Mouse (Mus musculus) heart, embryonic 11.5 days (tissue): ENCODE data around the gene Fign. TPM values are rescaled to one million over a fixed set of nuclear protein-coding genes. Genes with fewer than 3 reads are reported as not detected.

Source experiments
- ATAC-seq: fragments of 200-750 bp; cut with Nextera tagmentation; replicated peaks from 2 replicates; pipeline ENCODE4 v1.8.0; 2017; ENCODE audit warnings: moderate library complexity; ENCODE audit not compliant: insufficient number of reproducible peaks, low FRiP score, low TSS enrichment
- H3K27ac ChIP-seq: fragments of 300-500 bp; sonication (generic); 2 replicates; pipeline ENCODE4 v1.5.1; 2014; ENCODE audit warnings: mild to moderate bottlenecking, low read depth, low read length
- H3K27me3 ChIP-seq: fragments of 300-500 bp; sonication (generic); 2 replicates; pipeline ENCODE4 v1.6.1; 2014; ENCODE audit warnings: mild to moderate bottlenecking, low read length, mixed read lengths; ENCODE audit not compliant: control insufficient read depth, insufficient read depth
- H3K36me3 ChIP-seq: fragments of 300-500 bp; sonication (generic); 2 replicates; pipeline ENCODE4 v1.6.1; 2014; ENCODE audit warnings: mild to moderate bottlenecking, low read length, moderate library complexity, mixed read lengths; ENCODE audit not compliant: control insufficient read depth, insufficient read depth
- H3K4me1 ChIP-seq: fragments of 300-500 bp; sonication (generic); 2 replicates; pipeline ENCODE4 v1.6.1; 2014; ENCODE audit warnings: low read length; ENCODE audit not compliant: control insufficient read depth, insufficient read depth
- H3K4me2 ChIP-seq: fragments of 300-500 bp; sonication (generic); 2 replicates; pipeline ENCODE4 v1.6.1; 2014; ENCODE audit warnings: mild to moderate bottlenecking, moderate library complexity
- H3K4me3 ChIP-seq: fragments of 300-500 bp; sonication (generic); 2 replicates; pipeline ENCODE4 v1.5.1; 2014; ENCODE audit warnings: low read depth, low read length
- H3K9ac ChIP-seq: fragments of 300-500 bp; sonication (generic); 2 replicates; pipeline ENCODE4 v1.6.1; 2014; ENCODE audit warnings: mild to moderate bottlenecking, low read depth, low read length, moderate library complexity
- H3K9me3 ChIP-seq: fragments of 300-500 bp; sonication (generic); replicated peaks from 2 replicates; pipeline ENCODE4 v1.6.1; 2016; ENCODE audit warnings: low read length; ENCODE audit not compliant: control insufficient read depth
- WGBS: fragments of 180-500 bp; shearing (Covaris S2); extraction: QIAGEN DNeasy Blood & Tissue Kit; methylation state at CpG from one replicate; pipeline ENCODE4 v1.1.7; 2014; ENCODE audit not compliant: insufficient replicate concordance; 5-methylcytosine and 5-hydroxymethylcytosine counted together
- polyA plus RNA-seq: library from polyadenylated mRNA; unstranded; fragments of >200 nt; fragmentation: Nextera tagmentation; extraction: Ambion mirVana; gene quantifications from 2 replicates; pipeline ENCODE4 v1.2.1, GENCODE M21; 2014

Gene Fign
- polyA plus RNA-seq, result 11.8 and 11.9 TPM in 2 replicates

GRCm38 (mm10) chr2:64097937-64098617, at the start of gene Fign:
TSS of gene Fign (minus strand) at chr2:64098038.
- Histone ChIP-seq H3K27ac (peak within 1 kb of the TSS; percentile 98), H3K9me3 (no peaks in the 10 kb centered on the region), H3K36me3 (no peaks in the 10 kb centered on the region), H3K4me3 (peak within 1 kb of the TSS; percentile 80), H3K9ac (peak within 1 kb of the TSS; percentile 95), H3K27me3 (no peaks in the 10 kb centered on the region), H3K4me1 (no peaks in the 10 kb centered on the region; the same call in 1 of the 2 replicates), H3K4me2 (peak within 1 kb of the TSS; percentile 67)
- peak; percentile 85 for ATAC-seq
- WGBS, result under 1% methylated on average over 57 of the region's 85 CpGs

- no peak overlapping the region for H3K4me2 ChIP-seq
- H3K4me3 ChIP-seq, result no peak overlapping the region
- no peak overlapping the region for H3K9ac ChIP-seq
- H3K27ac ChIP-seq, result no peak overlapping the region
- no peaks in the 10 kb centered on the region for H3K27me3 ChIP-seq
- H3K4me1 ChIP-seq, result no peaks in the 10 kb centered on the region
- whole genome bisulfite sequencing, result 76% methylated on average over 4 of the region's 4 CpGs
- no peak for ATAC-seq
- no peaks in the 10 kb centered on the region for H3K36me3 ChIP-seq
- no peaks in the 10 kb centered on the region for H3K9me3 ChIP-seq
Observed at GRCm38 (mm10) chr2:64133597-64133996, 35.8 kb upstream of the Fign start.

GRCm38 (mm10) chr2:64120495-64120894, 22.7 kb upstream of the Fign start:
- no peaks in the 10 kb centered on the region for H3K36me3 ChIP-seq
- ATAC-seq, result no peak

DNA sequence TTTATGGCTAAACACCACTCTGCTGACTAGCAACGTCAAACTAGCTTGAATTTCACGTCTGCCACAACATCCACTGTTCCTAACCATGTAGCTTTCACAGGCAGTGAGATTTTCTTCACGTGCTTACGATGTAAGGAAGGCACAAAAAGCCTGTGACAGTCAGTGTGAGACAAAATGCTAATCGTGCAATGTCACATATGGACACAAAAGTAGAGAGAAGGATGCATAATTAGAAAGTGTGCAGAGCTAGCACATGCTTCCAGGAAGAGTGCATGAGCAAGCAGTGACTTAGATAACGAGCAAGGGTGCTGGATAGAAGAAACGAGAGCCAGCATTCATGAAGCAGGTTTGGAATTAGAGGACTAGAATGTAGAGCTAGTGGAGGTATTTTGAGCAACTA, 18.8 kb upstream of the Fign start:
- ATAC-seq, result no peak
- no peak overlapping the region for H3K27ac ChIP-seq
- no peaks in the 10 kb centered on the region for H3K36me3 ChIP-seq
- no peaks in the 10 kb centered on the region for H3K27me3 ChIP-seq
- no peaks in the 10 kb centered on the region for H3K9me3 ChIP-seq
- no peak overlapping the region for H3K4me2 ChIP-seq
- no peaks in the 10 kb centered on the region for H3K4me1 ChIP-seq
- H3K9ac ChIP-seq, result no peak overlapping the region
- 70% methylated on average over 7 of the region's 7 CpGs for WGBS
- no peak overlapping the region for H3K4me3 ChIP-seq

More at GRCm38 (mm10) chr2:64120495-64120894, 22.7 kb upstream of the Fign start:
- no peak overlapping the region for H3K4me3 ChIP-seq
- H3K27ac ChIP-seq, result no peak overlapping the region
- no peaks in the 10 kb centered on the region for H3K4me1 ChIP-seq
- no peak overlapping the region for H3K9ac ChIP-seq
- H3K27me3 ChIP-seq, result no peaks in the 10 kb centered on the region
- H3K4me2 ChIP-seq, result no peak overlapping the region
- 77% methylated on average over 5 of the region's 5 CpGs for WGBS
- no peaks in the 10 kb centered on the region for H3K9me3 ChIP-seq

GRCm38 (mm10) chr2:64111133-64111532, 13.3 kb upstream of the Fign start:
- H3K4me3 ChIP-seq, result no peak overlapping the region

DNA sequence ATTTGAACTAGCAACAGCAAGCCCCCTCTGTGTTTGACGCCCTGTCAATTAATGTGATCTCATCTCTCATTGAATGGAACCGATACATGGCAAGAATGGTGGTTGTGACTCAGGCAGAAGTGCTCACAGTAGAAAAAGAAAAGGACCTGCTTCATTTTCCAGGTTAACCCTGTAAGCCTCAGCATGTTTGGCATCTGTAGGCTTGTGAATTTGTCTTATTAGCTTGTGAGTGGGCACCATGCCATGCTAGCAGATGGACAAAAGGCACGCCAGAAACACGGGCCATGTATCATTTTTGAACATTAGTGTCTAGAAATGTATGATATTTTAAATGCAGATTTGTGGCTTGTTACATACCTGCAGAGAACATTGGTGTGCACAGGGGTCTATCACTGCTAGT, 12.0 kb upstream of the Fign start:
- Histone ChIP-seq H3K4me3 (no peak overlapping the region), H3K4me1 (no peaks in the 10 kb centered on the region), H3K9ac (no peak overlapping the region), H3K36me3 (no peaks in the 10 kb centered on the region), H3K27me3 (no peaks in the 10 kb centered on the region), H3K4me2 (no peak overlapping the region), H3K9me3 (no peaks in the 10 kb centered on the region), H3K27ac (no peak overlapping the region)
- 87% methylated on average over 4 of the region's 4 CpGs for WGBS
- ATAC-seq, result no peak

More at GRCm38 (mm10) chr2:64111133-64111532, 13.3 kb upstream of the Fign start:
- Histone ChIP-seq H3K4me2 (no peak overlapping the region), H3K27me3 (no peaks in the 10 kb centered on the region), H3K27ac (no peak overlapping the region), H3K9me3 (no peaks in the 10 kb centered on the region), H3K4me1 (no peaks in the 10 kb centered on the region), H3K36me3 (no peaks in the 10 kb centered on the region), H3K9ac (no peak overlapping the region)
- 85% methylated on average over 3 of the region's 3 CpGs for WGBS
- ATAC-seq, result no peak

DNA sequence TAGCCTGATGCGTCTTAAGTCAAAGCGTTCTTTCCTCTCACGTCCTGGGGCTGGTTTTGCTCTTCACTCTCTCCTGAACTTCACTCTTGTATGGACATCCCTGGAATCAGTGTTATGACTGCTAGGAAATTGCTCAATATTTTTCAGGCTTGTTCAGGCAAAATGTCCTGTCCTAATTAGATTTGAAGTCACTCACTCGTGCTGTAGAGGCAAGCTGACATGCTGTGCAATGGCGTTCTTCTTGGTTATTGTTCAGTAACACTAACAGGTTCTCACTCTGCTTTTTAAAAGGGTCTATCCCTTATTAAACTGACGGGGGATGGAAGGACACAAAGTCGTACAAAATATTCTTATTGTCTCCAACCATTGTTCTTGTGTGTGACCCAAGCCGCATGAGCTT, 10.2 kb upstream of the Fign start:
- no peak for ATAC-seq

DNA sequence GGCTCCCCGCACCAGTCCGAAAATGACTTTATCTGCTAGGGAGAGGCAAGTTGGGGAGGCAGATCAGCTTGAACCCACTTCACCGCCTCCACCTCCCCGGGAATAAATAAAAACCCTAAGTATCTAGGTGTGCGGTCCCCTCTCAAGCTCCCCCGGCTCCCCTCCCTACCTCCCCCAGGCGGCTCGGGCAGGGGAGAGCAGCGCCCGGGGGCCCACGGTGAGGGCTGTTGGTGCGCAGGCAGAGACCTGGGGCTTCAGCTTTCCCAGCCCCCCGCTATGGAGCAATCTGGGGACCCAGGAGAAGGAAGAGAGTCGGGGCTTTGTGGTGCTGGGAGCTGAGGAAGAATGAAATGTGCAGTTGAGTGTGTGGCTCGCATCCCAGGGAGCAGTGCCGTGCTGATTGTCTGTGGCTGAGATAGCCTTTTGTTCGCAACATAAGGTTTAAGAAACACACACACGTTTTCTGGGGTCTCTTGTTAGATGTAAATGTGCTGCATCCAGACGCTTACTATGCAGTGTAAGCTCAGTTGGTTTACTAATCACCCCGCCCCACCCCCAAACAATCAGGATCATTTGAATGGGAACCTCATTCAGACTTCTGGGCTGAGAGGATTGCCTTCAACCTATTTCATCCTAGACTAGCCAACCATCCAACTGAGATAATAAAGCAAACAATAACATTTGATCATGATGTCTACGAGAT, 931 bp upstream of the Fign start:
- Histone ChIP-seq H3K4me2 (peak overlapping the region; percentile 67), H3K27ac (peak overlapping the region; percentile 98), H3K4me3 (peak overlapping the region; percentile 80), H3K9me3 (no peaks in the 10 kb centered on the region), H3K4me1 (no peaks in the 10 kb centered on the region; the same call in 1 of the 2 replicates), H3K27me3 (no peaks in the 10 kb centered on the region), H3K36me3 (no peaks in the 10 kb centered on the region), H3K9ac (peak overlapping the region; percentile 95)
- WGBS, result 4% methylated on average over 20 of the region's 21 CpGs
- peak; percentile 72 for ATAC-seq

More for the DNA sequence above, 10.2 kb upstream of the Fign start:
- WGBS, result 83% methylated on average over 8 of the region's 8 CpGs
- Histone ChIP-seq H3K4me1 (no peaks in the 10 kb centered on the region), H3K9ac (no peak overlapping the region), H3K4me3 (no peak overlapping the region), H3K4me2 (no peak overlapping the region), H3K27me3 (no peaks in the 10 kb centered on the region), H3K36me3 (no peaks in the 10 kb centered on the region), H3K27ac (no peak overlapping the region), H3K9me3 (no peaks in the 10 kb centered on the region)
